Mouse (Mus musculus) 3T3-L1 (cell line): ENCODE measurements around the gene Ppm1e.

ENCODE experiments used
- DNase-seq: peaks from one replicate; pipeline ENCODE4 v3.0.0-alpha.2; 2015; ENCODE audit warnings: low read depth, low spot score

Ppm1e gene

DNA sequence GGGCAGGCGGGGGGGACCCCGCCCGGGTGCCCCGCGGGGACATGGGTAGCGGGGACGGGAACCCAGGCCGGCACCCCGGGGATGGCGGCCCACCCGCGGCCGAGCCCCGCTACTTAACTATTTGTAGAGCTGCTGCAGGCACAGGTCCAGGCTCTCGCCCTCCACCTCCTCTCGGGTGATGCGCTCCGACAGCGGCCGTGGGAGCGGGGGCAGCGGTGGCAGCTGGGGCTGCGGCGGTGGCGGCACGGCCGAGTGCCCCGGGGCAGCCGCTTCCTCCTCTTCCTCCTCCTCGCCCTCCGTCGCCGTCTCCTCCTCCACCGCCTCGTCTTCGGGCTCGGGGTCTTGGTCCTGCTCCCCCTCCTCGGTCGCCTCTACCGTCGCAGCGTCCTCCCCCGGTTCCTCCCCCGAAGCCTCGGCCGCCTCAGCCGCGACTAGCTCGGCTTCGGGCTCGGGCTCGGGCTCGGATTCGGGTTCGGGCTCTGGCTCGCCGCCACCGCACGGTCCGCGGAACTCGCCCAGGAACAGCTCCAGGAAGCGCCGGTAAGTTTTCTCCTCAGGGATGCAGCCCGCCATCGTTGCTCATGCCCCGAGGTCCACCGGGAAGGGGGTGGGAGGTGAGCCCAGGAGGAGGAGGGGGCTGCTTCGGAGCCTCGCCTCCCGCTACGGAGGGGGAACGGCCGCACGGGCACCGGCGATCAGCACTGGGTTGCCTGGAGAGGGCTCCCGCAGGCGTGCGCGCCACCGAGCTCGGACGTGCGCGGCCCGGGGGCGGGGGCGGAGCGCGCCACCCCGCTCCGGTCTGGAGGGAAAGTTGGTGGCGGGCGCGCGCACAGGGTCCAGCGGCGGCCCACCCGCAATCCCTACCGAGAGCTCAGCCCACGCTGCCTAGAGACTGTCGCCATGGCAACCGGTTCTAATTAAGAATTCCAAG, at the start of gene Ppm1e:
TSS of gene Ppm1e (minus strand) at position 693 of the 931 bp plus-strand sequence.
- DNase-seq, result no peak

DNA sequence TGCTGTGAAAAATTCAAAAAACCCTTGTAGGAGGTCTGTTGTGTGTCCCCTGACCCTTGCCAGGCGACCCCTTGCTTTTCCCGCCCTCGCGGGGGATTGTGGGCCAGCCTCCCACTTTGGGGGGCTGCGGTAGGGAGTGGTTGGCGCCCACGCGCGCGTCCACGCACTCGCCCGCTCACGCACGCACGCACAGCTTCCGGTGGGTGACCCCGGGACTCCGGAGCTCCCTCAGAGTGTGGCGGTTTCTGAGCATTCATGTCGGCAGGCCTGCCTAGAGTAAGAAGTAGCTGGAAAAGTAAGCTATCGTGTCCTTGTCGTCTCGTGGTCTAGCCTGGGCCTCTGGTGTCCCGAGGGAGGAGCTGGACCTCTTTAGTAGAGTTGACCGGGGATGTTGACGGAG, 46.1 kb upstream of the Ppm1e start, which contains the start of the genes Rad51c and Tex14:
TSS of gene Rad51c (minus strand) at position 79 of the 400 bp plus-strand sequence.
TSS of gene Tex14 (plus strand) at position 190 of the 400 bp plus-strand sequence.
- DNase-seq, result no peak

DNA sequence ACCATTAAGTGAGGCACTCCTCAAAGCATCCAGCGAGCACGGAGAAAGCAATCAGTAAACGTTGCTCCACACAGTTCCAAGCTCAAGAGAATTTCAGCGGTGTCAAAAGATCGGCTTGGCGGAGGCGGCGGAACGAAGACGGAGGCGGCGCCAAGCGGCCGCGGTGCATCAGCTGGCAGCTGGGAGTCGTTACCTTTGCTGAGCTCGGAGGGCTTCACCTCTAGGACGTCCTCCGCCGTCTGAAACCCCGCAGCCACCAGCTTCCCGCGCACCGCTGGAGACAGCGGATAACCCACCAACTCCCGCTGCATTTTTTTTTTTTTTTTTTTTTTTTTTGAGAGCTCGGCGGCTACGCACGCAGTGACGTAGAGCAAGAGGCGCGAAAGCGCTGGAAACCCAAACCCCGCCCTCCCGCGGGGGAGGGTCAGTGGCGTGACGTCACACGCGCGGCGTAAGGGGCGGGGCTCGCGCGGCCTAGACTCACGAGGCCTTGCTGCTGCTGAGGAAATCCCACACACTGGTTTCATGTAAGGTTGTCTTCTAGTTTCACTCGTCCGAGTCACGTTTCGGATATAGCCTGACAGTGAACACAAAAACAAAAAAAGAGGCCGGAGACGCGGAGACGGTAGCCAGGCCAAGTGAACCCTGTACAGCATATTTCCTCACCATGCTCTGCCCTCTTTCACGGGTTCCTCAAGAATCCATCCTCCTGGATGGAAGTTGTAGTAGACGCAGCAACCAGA, 45.5 kb upstream of the Ppm1e start:
- DNase-seq, result peak; percentile 93

DNA sequence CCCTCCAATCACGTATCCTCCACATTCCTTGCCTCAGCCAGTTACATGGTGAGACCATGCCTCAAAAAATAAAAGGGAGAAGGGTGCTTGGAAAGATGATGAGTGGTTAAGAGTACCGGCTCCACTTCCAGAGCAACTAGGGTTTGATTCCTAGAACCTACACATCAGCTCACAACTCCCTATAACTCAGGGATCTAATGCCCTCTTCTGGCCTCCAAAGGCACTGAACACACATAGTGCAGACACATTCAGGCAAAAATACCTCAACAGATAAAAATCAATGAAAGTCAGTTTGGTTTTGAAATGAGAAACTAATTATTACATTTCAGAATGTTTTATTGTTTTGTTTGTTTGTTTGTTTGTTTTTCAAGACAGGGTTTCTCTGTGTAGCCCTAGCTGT, 39.6 kb upstream of the Ppm1e start:
- DNase-seq, result peak; percentile 27

DNA sequence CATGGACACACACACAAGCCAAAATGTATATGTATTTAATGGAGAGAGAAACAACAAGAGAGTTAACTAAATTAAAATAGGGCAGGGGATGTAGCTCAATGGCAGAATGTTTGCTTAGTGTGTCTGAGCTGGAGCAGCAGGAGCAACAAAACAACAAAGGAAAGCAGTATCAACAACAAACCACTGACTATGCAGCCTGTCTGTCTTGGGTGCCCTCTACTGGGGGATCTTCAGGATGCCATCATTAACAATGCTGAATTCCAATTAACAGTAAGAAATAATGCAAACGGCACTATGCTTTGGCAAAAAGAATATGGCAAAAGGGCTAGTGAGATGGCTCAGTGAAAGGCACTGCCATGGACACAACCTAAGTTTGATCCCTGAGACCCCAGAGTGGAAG, 35.0 kb upstream of the Ppm1e start:
- peak; percentile 69 for DNase-seq

DNA sequence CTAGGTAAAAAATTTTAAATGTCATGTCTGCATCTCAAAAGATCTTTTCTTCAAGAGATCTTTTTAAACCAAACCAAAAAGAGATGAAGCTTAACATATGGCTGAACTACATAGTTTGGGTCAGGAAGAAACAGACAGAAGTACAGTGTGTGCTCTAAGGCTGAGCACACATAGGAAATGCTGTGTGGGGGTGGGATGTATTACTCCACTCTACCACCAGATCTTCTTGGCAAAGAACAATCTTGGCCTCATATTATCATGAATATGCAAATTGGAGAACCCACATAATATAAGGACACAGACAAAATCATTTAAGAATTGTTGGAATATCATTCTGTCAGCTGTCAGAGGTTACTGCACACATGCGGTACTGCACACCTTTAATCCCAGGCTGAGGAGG, 26.9 kb upstream of the Ppm1e start:
- no peak for DNase-seq

DNA sequence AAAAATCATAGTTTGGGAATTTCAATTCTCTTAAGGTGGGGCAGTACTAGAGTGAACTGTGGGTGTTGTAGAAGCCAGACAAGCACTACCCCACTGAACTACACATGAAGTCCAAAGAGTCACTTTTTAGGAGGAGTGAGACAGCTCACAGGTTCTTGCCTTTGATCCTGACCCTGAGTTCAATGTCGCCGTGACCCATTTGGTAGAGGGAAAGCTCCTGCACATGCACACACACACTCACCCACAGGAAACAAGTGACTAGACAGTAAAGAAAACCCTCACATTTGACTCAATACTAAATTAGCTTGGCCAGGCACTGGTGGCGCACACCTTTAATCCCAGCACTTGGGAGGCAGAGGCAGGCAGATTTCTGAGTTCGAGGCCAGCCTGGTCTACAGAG, 25.7 kb upstream of the Ppm1e start:
- no peak for DNase-seq

DNA sequence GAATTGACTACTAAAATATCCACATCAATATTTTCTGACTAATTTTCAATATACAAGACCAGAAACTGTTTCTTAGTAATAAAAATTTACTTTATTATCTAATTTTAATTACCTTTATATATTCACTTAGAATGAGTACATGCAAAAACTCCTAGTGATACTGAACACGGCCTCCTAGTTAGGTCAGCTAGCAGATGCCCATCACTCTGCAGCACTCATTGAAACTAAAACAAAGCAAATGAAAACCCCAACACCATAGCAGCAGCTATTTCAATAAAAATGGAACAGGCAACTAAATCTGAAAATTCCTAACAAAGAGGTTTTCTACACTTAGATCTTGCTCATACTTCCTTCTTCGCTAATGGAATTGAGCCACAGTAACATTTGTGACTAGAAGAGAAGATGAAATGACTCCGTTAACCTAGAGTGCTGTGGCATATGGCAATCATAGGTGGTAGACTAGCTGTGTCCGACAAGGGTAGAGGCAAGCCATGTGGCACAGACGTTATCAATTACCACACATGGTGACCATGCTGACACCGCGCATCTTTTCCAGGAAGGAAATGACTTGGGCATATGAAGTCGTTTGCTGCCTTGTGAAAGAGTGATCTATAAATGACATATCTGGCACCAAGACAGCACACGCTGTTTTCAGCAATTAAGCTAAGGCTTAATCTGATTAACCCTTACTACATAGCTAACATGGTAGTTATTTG, 9.2 kb upstream of the Ppm1e start:
- DNase-seq, result no peak

DNA sequence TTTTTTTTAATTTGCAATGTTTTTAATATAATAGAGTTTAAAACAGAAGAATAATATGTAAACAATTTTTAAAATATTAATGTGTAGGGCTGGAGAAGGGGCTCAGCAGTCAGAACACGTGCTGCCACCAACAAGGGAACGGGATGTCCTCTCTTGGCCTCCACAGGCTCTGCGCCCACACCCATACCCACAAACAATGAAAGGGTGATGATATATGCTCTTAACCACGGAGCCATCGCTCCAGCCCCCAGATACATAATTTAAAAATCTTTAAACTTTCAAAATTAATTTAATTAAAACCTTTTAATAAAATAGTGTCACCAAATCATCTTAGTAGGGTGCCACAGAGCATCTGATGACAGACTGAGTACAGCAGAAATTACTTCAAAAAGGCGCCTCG, 8.2 kb upstream of the Ppm1e start:
- no peak for DNase-seq

DNA sequence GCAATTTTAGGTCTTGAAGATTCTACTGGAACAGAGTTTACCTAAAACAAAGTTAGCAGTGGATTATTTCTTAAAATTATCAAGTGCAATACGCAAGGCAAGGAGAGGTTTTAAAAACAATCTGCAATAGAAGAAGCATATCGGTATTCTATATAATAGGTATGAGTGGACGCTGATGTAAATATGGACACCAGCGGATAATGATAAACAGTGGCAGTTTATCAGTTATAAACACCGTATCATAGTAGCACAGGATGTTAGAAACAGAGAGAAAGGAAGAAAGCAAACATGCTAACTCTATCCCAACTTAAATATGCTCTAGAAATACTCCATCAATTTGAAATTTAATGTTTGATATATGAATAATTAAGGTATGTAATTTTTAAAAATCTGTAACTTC, 6.3 kb upstream of the Ppm1e start:
- no peak for DNase-seq

DNA sequence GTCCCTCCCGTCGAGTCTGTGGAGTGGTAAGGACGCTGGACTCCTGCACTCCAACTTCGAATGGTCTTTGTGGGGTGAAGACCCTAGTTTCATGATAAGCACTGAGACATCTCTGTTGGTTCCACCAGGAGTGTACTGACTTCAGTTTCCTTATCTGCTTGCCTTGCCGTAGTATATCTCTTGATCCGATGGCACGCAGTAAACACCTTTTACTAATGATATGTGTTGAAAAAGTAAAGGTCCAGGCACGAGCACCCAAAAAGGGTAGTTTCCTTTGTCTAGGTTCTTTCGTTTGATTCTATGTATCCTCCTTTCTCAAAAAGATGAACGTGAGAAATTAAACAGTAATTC, 414 bp upstream of the Ppm1e start:
- DNase-seq, result no peak

DNA sequence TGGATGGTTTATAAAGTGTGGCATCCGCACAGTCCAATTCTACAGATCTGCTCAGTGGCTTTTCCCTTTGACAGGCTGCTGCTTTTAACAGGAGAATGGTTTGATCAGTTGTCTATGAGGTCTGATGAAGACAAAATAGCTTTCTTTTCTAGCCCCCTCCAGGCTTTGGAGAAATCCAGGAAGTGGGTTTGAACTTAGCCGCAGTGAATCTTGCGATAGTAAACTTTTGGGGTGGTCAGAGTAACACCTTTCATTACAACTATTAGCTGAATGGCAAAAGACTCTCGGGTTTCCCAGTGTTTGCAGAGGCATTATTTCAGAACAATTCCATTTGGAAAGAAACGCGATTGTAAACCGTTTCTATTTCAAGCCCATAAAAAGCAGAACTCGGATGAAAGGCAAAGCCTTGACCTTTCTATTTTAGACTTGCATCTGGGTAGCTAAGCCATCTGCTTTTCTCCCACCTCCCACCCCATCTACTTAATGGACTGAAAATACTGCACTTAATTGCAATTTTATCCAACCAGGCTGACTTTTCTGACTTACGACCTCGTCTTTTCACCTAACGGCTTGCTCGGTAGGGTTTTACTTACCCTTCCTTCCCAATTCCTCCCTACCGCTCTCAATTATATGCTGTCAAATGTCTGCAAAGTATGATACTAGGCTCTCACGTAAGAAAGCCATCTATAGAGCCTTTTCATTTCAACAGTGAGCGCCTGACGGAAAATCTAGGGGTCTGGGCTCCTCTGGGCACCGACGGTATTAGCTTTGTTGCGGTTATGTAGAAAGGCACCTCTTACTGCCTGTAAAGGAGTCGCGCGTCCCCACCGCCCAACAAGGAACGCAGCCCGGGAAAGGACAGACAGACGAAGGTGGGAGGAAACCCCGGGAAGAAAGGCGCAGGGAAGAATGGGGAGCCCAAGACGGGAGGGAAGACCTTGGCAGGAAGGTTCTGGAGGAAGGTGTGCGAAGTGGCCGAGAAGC, 1.2 kb downstream of the Ppm1e start:
- DNase-seq, result no peak

DNA sequence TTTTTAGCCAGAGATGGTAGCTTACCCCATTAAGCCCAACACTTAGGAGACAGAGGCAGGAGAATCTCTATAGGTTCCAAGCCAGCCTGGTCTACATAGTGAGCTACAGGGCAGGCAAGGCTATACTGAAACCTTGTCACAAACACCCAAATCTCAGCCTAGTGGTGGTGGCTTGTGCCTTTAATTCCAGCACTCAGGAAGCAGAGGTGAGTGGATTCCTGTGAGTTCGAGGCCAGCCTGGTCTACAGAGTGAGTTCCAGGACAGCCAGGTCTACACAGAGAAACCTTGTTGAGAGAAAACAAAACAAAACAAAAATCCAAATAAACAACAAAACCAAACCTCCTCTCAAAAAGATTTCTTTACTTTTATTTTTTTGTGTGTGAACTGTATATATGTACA, 4.0 kb downstream of the Ppm1e start:
- no peak for DNase-seq

DNA sequence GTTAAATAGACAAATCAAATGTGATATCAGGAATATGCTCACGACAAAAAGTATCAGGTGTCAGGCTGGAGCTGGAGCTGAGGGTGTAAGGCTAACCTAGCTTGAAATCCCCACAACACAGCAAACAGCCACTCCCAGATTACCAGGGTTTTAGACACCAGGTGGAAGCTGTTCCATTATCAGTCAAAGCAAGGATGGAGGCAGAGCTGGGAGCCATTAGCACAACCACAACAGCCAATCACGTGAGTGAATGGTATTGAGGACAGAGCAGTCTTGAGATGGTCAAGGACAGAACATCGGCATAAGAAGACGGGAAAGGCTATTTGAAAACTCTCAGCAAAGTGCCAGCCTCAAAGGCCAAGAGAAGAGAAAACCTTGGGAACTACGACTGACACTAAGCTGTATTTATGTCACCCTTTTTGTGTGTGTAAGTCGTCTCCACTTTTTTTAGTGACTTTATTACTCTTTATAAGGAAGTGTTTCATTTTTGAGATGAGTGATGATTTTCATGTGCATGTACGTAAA, 5.1 kb downstream of the Ppm1e start:
- no peak for DNase-seq

DNA sequence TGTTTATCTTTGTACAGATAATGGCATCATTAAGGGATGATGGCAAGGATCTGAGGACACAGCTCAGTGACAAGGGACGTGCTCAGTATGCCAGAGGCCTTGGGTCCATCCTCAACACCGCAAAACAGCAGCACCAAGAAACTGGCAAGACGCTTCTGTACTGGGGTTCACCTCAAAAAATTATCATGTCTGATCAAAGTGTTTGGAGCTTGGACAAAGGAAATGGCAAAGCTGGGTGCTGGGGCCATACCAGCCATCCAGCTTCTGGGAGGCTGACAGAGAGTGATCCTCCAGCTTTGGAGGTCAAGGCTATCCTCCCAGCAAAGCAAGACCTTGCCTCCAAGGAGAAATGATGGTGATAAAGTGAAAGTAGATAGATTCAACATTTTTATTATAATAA, 32.4 kb downstream of the Ppm1e start:
- DNase-seq, result no peak

DNA sequence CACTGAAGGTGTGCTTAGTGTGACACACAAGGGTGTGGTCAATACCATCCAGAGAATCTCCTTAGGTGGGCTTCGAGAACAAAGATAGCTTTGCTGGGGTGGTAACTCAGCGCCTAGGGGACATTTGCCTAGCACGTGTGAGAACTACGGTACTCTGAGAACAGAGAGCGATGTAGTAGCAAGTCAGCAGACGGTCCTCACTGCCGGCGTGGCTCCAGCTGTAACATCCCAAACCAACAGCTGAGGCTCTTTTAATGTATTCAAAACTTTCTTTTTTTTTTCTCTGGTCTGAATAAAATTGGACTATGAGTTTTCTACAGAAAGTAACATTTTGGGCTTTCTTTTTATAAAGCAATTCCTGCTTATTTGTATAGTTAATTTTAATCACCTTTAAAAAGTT, 36.3 kb downstream of the Ppm1e start:
- DNase-seq, result no peak

DNA sequence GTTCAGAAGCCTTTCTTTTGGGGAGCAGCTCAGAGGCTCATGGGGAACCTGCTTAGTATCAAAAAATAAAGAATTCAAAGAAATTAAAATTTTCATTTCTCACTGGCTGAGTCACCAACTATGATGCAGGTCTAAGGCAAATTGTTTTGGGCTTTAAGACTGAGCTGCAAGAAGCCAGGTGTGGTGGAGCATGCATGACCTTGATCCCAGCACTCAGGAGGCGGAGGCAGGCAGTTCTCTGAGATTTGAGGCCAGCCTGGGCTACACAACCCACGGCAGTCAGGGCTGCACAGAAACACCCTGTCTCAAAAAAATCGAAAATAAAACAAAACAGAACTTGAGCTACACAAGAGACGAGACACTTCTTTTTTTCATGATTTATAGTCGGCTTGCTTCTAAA, 38.8 kb downstream of the Ppm1e start:
- no peak for DNase-seq

DNA sequence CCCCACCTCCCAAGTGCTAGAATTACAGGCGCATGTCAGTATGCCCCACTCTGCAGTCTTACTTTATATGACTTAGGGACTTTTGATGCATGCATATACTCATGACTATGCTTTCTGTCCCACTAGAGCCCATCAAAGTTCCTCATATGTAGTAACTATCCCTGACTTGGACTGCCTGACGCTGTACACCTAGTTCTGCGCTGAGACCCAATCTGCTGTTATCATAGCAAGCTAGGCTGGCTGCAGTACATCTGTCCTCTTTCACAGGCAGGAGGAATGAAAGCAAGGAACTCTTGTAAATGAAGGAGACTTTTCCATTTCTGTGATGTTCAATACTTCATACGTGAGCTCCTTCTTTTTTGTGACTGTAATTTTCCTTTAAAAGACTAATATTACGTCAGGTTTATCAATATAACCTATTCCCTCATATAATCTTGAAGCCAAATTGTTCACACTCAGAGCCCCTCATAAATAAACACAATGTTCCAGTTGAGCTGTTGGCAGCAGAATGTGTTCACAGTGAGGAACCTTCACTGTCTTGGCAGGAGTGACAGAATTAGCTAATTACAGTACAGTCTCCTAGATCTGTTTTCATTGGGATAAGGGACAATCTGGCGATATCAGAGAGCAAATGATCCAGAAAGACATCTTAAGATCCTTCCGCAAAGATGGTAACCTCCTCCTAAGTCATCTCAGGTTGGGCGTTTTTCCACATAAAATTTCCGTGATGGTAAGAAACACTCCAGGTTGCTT, 39.7 kb downstream of the Ppm1e start:
- DNase-seq, result no peak

DNA sequence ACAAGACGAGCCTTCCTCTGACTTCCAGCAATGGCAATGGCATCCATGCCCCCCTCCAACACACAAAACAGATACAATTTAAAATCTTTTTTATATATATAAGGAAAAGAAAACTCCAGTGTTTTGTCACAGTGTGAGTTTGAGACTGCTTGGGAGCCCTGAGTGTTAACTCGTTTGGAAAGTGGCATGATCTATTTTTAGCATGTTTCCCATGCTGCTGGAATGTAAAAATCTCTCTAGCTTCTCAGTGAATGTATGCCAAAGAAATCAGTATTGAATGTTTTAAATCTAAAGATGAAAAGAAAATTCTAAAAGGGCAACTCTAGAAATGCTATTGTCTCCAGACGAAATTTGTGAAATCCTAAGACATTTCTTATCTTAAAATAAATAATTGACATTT, 45.3 kb downstream of the Ppm1e start:
- no peak for DNase-seq

DNA sequence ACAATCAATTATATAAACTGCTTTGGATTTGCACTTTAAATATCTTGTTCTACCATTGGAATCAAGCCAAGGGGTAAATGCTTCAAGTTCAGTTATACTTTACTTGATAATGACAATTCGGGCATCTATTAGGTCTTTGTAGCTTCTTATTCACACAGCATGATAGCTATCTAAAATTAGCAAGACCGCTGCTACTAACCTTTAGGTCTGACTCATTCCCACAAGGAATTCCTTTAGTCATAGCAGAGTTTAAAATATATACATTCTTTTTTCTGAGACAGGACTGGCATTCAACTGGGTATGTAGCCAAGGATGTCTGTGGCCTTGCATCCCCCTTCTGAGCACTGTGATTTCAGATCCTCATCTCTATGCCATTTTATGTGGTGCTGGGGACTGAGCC, 48.5 kb downstream of the Ppm1e start:
- DNase-seq, result peak; percentile 92
